Mouse (Mus musculus) forebrain, embryonic 14.5 days (tissue): Measurements from ENCODE around the gene Utrn. TPM values are rescaled to one million over a fixed set of nuclear protein-coding genes. Genes with fewer than 3 reads are reported as not detected.

ENCODE experiments used
- ATAC-seq: fragments of 200-750 bp; cut with Nextera tagmentation; 2 replicates; pipeline ENCODE4 v1.8.0; 2017; ENCODE audit warnings: mild to moderate bottlenecking, moderate library complexity
- DNase-seq: peaks from one replicate; pipeline ENCODE4 v3.0.0-alpha.2; 2015; ENCODE audit warnings: low spot score
- H3K27ac ChIP-seq: fragments of 300-500 bp; sonication (generic); 2 replicates; pipeline ENCODE4 v1.5.1; 2014; ENCODE audit warnings: low read depth, mild to moderate bottlenecking, control low read depth, low read length, moderate library complexity
- H3K27me3 ChIP-seq: fragments of 300-500 bp; sonication (generic); replicated peaks from 2 replicates; pipeline ENCODE4 v1.6.1; 2014; ENCODE audit warnings: low read length, control low read depth, mixed read lengths; ENCODE audit not compliant: control insufficient read depth, insufficient read depth
- H3K36me3 ChIP-seq: fragments of 300-500 bp; sonication (generic); 2 replicates; pipeline ENCODE4 v1.6.1; 2014; ENCODE audit warnings: low read length, control low read depth; ENCODE audit not compliant: control insufficient read depth, insufficient read depth
- H3K4me1 ChIP-seq: fragments of 300-500 bp; sonication (generic); 2 replicates; pipeline ENCODE4 v1.6.1; 2014; ENCODE audit warnings: antibody characterized with exemption, low read length, control low read depth; ENCODE audit not compliant: control insufficient read depth, insufficient read depth
- H3K4me2 ChIP-seq: fragments of 300-500 bp; sonication (generic); 2 replicates; pipeline ENCODE4 v1.6.1; 2014; ENCODE audit warnings: mild to moderate bottlenecking, control low read depth, low read length
- H3K4me3 ChIP-seq: fragments of 300-500 bp; sonication (generic); 2 replicates; pipeline ENCODE4 v1.5.1; 2014; ENCODE audit warnings: low read depth, low read length, control low read depth
- H3K9ac ChIP-seq: fragments of 300-500 bp; sonication (generic); 2 replicates; pipeline ENCODE4 v1.6.1; 2014; ENCODE audit warnings: mild to moderate bottlenecking, low read length, control low read depth, moderate library complexity
- H3K9me3 ChIP-seq: fragments of 300-500 bp; sonication (generic); replicated peaks from 2 replicates; pipeline ENCODE4 v1.6.1; 2016; ENCODE audit warnings: low read length, control low read depth, mixed read lengths; ENCODE audit not compliant: control insufficient read depth
- WGBS: fragments of 180-500 bp; shearing (Covaris S2); extraction: QIAGEN DNeasy Blood & Tissue Kit; methylation state at CpG from one replicate; pipeline ENCODE4 v1.1.7; 2014; 5-methylcytosine and 5-hydroxymethylcytosine counted together
- polyA plus RNA-seq: library from polyadenylated mRNA; unstranded; fragments of >200 nt; fragmentation: Nextera tagmentation; extraction: Ambion mirVana; gene quantifications from 2 replicates; pipeline ENCODE4 v1.2.1, GENCODE M21; 2014

Utrn gene
- polyA plus RNA-seq, 1 experiment from 2014 or later: 7.2 TPM

DNA sequence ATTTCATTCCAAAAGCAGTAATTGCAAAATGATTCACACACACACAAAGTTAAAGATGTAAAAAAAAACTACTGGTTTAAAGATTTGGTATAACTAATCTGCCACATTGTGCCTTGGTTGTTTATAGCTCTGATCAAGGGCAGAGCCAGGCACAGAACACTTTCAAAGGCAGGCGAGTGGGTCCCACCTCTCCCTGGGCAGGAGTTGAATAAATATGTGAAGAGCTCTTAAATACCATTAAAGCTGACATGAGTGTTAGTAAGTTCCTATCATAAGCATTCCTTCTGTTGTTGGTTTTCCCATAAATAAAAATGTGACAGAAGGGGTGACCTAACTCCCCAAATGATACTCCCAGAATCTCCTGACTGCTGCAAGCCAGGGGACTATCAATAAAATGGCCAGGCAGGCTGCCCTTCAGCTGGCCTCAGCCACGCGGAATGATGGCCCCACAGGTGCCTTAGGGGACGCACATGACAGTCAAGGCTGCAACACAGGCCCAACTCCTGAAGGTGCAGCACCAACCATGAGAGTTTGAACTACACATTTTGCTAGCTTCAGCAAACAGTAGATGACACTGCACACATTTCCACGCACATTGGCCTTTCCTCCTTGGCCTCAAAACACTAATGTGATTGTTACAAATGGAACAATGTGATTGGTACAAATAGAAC lies 152.4 kb downstream of the Utrn start:
- H3K36me3 ChIP-seq: no peaks in the 10 kb centered on the region
- 90% methylated on average over 5 of the region's 5 CpGs for WGBS
- no peak for ATAC-seq

DNA sequence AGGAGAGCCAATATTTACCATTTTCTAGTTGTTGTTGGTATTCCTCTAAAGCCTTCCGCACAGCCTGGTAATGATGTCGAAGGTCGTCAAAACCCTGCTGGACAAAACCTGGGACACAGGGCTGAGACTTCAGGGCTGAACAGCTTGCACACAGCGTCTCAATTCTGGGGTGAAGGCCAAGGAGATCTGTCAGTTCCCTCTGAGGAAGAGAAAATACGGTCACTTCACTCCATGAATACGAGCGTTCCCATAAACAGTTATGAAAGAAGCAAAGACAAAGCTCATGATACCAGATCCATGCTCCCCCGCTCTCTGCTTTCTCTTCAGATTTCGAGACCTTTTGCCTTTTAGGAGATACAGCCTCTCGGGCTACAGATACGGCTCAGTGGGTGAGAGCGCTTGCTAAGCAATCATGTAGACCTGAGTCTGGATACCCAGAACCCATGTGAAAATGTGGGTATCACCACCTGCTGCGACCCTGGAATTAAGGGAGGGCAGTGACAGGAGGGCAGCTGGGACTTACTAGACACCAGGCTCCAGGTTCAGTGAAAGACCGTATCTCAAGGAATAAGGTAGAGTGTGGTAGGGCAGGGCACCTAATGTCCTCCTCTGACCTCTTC lies 155.8 kb downstream of the Utrn start:
- no peaks in the 10 kb centered on the region for H3K36me3 ChIP-seq
- H3K27me3 ChIP-seq: no peaks in the 10 kb centered on the region
- H3K9me3 ChIP-seq: no peaks in the 10 kb centered on the region
- DNase-seq (no peak), ATAC-seq (no peak)
- H3K4me3 ChIP-seq: no peak overlapping the region
- no peak overlapping the region for H3K27ac ChIP-seq
- no peak overlapping the region for H3K9ac ChIP-seq
- H3K4me2 ChIP-seq: no peak overlapping the region
- 94% methylated on average over 14 of the region's 14 CpGs for WGBS
- no peaks in the 10 kb centered on the region for H3K4me1 ChIP-seq

More for the DNA sequence above, 152.4 kb downstream of the Utrn start:
- Histone ChIP-seq H3K9ac (no peak overlapping the region), H3K9me3 (no peaks in the 10 kb centered on the region), H3K27me3 (no peaks in the 10 kb centered on the region), H3K4me3 (no peak overlapping the region), H3K27ac (no peak overlapping the region), H3K4me2 (no peak overlapping the region), H3K4me1 (no peaks in the 10 kb centered on the region)
- no peak for DNase-seq

DNA sequence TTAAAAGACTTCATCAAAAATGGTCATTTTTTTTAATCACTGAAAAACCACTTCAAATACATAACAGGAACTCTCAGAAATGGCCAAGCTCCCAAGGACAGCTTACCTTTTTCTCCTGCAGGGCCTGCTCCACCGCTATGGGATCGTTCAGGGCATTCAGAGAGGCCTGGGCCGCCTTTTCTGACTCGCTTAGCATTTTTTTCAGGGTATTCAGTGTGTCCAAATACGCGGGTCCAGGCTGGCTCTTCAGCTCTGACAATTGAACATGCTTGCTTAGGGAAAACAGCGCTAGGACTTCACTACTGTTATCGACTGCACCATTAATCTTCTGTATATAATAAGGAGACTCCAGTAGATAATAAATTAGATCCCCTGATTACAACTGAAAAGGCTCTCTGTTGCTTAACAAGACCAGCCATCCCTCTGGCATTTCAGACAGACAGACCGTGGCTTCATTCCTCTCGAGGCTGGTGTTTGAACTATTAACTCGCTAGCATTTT lies 157.8 kb downstream of the Utrn start:
- ATAC-seq (no peak), DNase-seq (no peak)
- H3K4me2 ChIP-seq: no peak overlapping the region
- no peaks in the 10 kb centered on the region for H3K4me1 ChIP-seq
- 59% methylated on average over 11 of the region's 11 CpGs for WGBS
- H3K9me3 ChIP-seq: no peaks in the 10 kb centered on the region
- H3K27me3 ChIP-seq: no peaks in the 10 kb centered on the region
- H3K9ac ChIP-seq: no peak overlapping the region
- H3K27ac ChIP-seq: no peak overlapping the region
- H3K4me3 ChIP-seq: no peak overlapping the region
- no peaks in the 10 kb centered on the region for H3K36me3 ChIP-seq

DNA sequence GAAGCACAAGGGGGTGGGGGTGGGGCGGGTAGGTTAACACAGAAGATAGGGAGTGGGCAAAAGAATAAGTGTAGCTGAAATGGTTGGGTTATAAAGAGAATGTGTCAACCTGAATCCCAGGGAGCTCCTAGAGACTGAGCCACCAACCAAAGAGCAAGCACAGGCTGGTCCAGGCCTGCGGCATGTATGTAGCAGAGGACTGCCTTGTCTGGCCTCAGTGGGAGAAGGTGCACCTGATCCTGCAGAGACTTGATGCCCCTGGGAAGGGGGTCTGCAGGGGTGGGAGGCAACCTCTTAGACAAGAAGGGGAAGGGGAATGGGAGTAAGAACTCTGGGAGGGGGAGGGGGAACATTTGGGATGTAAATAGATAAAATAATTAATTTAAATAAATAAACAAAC lies 162.6 kb downstream of the Utrn start:
- DNase-seq (no peak), ATAC-seq (no peak)
- Histone ChIP-seq H3K9ac (no peak overlapping the region), H3K27ac (no peak overlapping the region), H3K4me1 (no peaks in the 10 kb centered on the region), H3K9me3 (no peaks in the 10 kb centered on the region), H3K4me2 (no peak overlapping the region), H3K27me3 (no peaks in the 10 kb centered on the region), H3K36me3 (no peaks in the 10 kb centered on the region), H3K4me3 (no peak overlapping the region)
- 100% methylated on average over 2 of the region's 2 CpGs for WGBS

DNA sequence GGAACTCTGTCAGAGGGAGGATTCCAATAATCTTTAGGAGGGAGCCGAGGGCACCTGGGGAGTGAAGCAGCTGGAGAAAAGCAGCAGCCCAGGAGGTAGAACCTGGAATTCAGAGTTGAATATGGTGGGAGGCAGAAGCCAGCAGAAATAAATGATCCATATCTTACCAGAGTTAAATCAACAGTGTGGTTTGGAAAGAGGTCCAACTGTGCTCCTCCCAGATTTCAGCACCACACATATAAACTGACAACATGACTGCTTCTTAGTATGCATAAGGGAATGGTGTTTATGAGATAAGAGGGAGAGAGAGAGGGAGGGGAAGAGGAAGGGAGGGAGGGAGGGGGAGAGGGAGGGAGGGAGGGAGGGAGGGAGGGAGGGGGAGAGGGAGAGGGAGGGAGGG lies 163.2 kb downstream of the Utrn start:
- H3K4me1 ChIP-seq: no peaks in the 10 kb centered on the region
- H3K27me3 ChIP-seq: no peaks in the 10 kb centered on the region
- ATAC-seq (no peak), DNase-seq (no peak)
- H3K36me3 ChIP-seq: no peaks in the 10 kb centered on the region
- WGBS: 85% methylated on average over 1 of the region's 1 CpGs
- no peak overlapping the region for H3K4me2 ChIP-seq
- no peak overlapping the region for H3K9ac ChIP-seq
- no peak overlapping the region for H3K4me3 ChIP-seq
- no peak overlapping the region for H3K27ac ChIP-seq
- H3K9me3 ChIP-seq: no peaks in the 10 kb centered on the region

DNA sequence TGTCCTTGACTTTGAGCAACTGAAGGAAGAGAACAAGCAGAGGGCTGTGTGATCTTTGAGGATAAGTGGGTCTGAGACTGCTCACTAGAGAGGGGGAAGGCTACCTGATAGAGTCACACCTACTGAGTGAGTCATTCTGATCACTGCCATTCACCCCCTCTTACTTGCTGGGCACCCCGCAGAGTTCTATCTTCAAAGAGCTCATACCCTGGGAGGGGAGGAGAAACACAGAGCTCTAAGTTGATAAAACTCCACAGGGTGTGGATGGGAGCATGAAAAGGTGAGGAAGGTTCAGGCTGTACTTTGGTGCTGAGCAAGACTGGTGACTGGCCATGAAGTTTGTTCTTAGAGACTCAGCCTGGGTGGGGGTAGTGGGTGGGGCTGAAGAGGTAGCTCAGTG lies 164.9 kb downstream of the Utrn start:
- no peak overlapping the region for H3K9ac ChIP-seq
- no peaks in the 10 kb centered on the region for H3K27me3 ChIP-seq
- H3K4me3 ChIP-seq: no peak overlapping the region
- 60% methylated on average over 1 of the region's 1 CpGs for WGBS
- no peak overlapping the region for H3K27ac ChIP-seq
- no peaks in the 10 kb centered on the region for H3K36me3 ChIP-seq
- H3K9me3 ChIP-seq: no peaks in the 10 kb centered on the region
- no peak overlapping the region for H3K4me2 ChIP-seq
- DNase-seq (no peak), ATAC-seq (no peak)
- no peaks in the 10 kb centered on the region for H3K4me1 ChIP-seq

DNA sequence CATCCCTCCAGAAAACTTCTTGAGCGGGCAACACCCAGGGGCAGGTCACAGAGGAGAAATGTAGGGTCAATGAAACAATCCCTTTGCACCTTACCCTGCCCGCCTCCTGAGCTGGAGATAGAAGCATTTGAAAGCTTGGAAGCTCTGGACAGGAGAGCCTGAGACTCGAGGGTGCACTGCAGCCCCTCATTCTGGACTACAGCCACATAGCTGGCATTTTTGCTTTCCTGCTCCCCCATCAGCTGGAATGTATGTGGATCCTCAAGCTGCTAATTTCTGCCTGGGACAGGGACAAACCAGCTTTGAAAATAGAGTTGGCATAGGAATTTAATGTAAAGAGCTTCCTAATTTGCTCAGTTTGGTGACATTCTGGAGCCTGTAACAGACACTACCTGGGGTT lies 165.6 kb downstream of the Utrn start:
- Histone ChIP-seq H3K36me3 (no peaks in the 10 kb centered on the region), H3K27ac (no peak overlapping the region), H3K9ac (no peak overlapping the region), H3K9me3 (no peaks in the 10 kb centered on the region), H3K4me3 (no peak overlapping the region), H3K4me2 (no peak overlapping the region), H3K27me3 (no peaks in the 10 kb centered on the region), H3K4me1 (no peaks in the 10 kb centered on the region)
- DNase-seq: no peak
- WGBS: 81% methylated on average over 3 of the region's 3 CpGs
- no peak for ATAC-seq

DNA sequence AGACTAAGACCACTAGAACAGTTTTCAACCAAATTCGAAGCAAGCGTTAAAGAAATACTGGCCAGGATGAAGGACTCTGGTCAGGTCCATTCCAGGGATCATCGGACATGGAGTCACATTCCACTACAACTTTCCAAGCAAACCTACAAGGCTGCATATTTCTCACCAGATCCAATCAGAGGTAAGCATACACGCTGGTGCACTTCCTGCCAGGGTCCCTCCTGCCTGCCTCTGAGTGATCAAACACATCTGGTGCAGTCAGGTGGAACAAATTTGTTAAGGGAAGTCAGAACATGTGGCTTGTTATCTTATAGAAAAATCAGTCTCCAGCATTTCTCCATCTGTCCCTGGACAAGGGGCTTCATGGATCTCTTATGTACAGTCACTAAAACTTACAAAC lies 167.0 kb downstream of the Utrn start:
- Histone ChIP-seq H3K4me2 (no peak overlapping the region), H3K9me3 (no peaks in the 10 kb centered on the region), H3K36me3 (no peaks in the 10 kb centered on the region), H3K27ac (no peak overlapping the region), H3K4me3 (no peak overlapping the region), H3K27me3 (no peaks in the 10 kb centered on the region), H3K9ac (no peak overlapping the region), H3K4me1 (no peaks in the 10 kb centered on the region)
- 90% methylated on average over 4 of the region's 4 CpGs for WGBS
- no peak for ATAC-seq
- no peak for DNase-seq

DNA sequence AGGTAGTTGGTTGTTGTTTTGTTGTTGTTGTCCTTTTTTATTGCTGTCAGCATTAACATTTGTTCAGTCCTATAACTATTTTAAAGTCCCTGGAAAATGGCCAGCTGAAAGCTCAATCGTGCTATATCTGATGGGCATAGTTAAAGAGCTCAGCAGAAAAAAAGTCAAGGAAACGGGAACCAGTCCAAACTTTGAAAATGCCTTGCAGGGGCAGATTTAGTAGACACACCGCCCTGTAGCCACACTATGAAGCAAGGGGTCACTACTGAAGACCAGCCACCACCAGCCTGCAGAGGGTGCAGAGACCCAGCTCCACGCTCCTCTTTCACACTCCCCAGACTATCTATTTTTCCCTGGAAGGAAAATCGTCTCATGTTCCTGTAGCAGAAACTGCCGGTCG lies 167.5 kb downstream of the Utrn start:
- Histone ChIP-seq H3K27me3 (no peaks in the 10 kb centered on the region), H3K4me2 (no peak overlapping the region), H3K9ac (no peak overlapping the region), H3K36me3 (no peaks in the 10 kb centered on the region), H3K4me1 (no peaks in the 10 kb centered on the region), H3K27ac (no peak overlapping the region), H3K4me3 (no peak overlapping the region), H3K9me3 (no peaks in the 10 kb centered on the region)
- 84% methylated on average over 7 of the region's 7 CpGs for WGBS
- ATAC-seq (no peak), DNase-seq (no peak)
